Mouse (Mus musculus): ENCODE data around the gene Osbpl9. TPM values are rescaled to one million over a fixed set of nuclear protein-coding genes. Genes with fewer than 3 reads are reported as not detected.

Osbpl9 gene
- polyA plus RNA-seq, 1 experiment from 2014 or later = 54.7 TPM

DNA sequence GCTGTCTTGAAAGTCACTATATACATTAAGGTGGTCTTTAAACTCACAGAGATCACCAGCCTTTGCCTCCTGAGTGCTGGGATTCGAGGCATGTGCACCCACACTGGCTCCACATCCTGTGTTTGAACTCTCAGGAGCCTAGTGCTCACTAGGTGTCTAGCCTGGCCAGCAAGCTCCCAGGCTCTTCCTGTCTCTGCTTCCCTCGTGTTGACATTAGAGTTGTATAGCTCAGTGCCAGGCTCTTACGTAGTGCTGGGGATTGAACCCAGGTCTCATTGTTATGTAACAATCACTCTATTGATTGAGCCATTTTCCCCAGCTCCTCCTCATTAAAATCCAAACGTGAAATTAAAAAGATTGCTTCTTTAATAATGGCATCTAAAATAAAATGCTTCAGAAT is 182.8 kb downstream of the Osbpl9 start:
- Histone ChIP-seq H3K27ac (replicated peaks; ENCODE audit: low read depth, low read length) (no peak overlapping the region), H3K4me2 (ENCODE audit: low read depth, low read length) (no peak overlapping the region), H3K9me3 (ENCODE audit: control insufficient read depth, low read length) (no peaks in the 10 kb centered on the region), H3K9ac (ENCODE audit: low read depth, low read length) (no peak overlapping the region), H3K36me3 (ENCODE audit: control insufficient read depth, insufficient read depth, low read length) (peaks cover 56% of the 10 kb centered on the region), H3K4me1 (ENCODE audit: control insufficient read depth, insufficient read depth, low read length) (no peaks in the 10 kb centered on the region), H3K4me3 (ENCODE audit: low read depth, low read length) (no peak overlapping the region), H3K27me3 (replicated peaks; ENCODE audit: control insufficient read depth, insufficient read depth, low read length) (no peaks in the 10 kb centered on the region)
- DNase-seq (ENCODE audit: low spot score) (no peak), ATAC-seq (ENCODE audit: low read depth) (no peak)
- WGBS = 79% methylated on average over 4 of the region's 4 CpGs

DNA sequence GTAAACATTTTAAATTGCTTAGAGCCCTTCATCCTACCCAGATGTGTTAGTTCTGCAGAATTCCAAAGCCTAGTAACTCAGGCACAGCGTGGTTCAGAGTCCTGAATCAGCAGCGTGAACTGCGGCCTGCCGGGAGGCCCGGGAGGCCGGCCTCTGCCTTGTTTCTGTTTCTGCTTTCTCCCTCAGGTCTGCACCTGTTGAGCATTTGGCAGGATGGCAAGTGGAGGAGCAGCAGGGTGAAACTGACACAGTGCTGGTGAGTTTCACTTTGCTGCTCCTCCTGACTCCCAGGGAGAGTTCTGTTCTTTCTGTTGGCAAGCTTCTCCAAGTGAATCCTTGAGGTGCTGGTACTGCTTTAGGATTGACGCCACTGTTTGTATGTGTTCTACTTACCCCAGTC is 184.6 kb downstream of the Osbpl9 start:
- no peak; the same call in 1 of the 2 replicates for ATAC-seq (ENCODE audit: low read depth)
- WGBS = 53% methylated on average over 7 of the region's 7 CpGs
- H3K4me2 ChIP-seq (ENCODE audit: low read depth, low read length) = no peak overlapping the region
- no peaks in the 10 kb centered on the region for H3K9me3 ChIP-seq (ENCODE audit: control insufficient read depth, low read length)
- H3K27me3 ChIP-seq (replicated peaks; ENCODE audit: control insufficient read depth, insufficient read depth, low read length) = no peaks in the 10 kb centered on the region
- H3K4me3 ChIP-seq (ENCODE audit: low read depth, low read length) = no peak overlapping the region
- H3K9ac ChIP-seq (ENCODE audit: low read depth, low read length) = no peak overlapping the region
- peaks cover 48% of the 10 kb centered on the region for H3K36me3 ChIP-seq (ENCODE audit: control insufficient read depth, insufficient read depth, low read length)
- H3K27ac ChIP-seq (replicated peaks; ENCODE audit: low read depth, low read length) = no peak overlapping the region
- DNase-seq (ENCODE audit: low spot score) = peak; percentile 18
- no peaks in the 10 kb centered on the region for H3K4me1 ChIP-seq (ENCODE audit: control insufficient read depth, insufficient read depth, low read length)

DNA sequence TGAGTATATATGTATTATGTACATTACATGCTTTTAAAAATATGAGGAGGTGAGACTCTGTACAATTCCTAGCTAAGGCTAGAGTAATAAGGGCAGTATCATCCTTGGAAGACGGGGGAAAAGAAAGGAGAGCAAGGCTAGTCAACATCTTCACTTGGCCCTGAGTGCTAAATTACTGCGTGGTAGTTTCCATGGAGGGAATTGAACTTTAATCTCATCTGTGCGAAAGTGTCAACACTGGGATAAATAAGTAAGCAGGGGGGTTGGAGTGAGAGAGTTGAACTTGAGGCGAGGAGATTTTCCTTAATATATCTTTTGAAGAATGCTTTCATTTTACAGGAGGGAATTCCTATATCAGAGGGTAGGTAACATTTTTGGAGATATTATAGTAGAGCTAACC is 188.0 kb downstream of the Osbpl9 start:
- WGBS = 94% methylated on average over 4 of the region's 4 CpGs
- peaks cover 26% of the 10 kb centered on the region for H3K36me3 ChIP-seq (ENCODE audit: control insufficient read depth, insufficient read depth, low read length)

More for the DNA sequence above, 188.0 kb downstream of the Osbpl9 start:
- no peak overlapping the region for H3K4me3 ChIP-seq (ENCODE audit: low read depth, low read length)
- no peak for ATAC-seq (ENCODE audit: low read depth)
- no peak overlapping the region for H3K9ac ChIP-seq (ENCODE audit: low read depth, low read length)
- no peak overlapping the region for H3K27ac ChIP-seq (replicated peaks; ENCODE audit: low read depth, low read length)
- no peaks in the 10 kb centered on the region for H3K4me1 ChIP-seq (ENCODE audit: control insufficient read depth, insufficient read depth, low read length)
- no peaks in the 10 kb centered on the region for H3K9me3 ChIP-seq (ENCODE audit: control insufficient read depth, low read length)
- no peak for DNase-seq (ENCODE audit: low spot score)
- no peaks in the 10 kb centered on the region for H3K27me3 ChIP-seq (replicated peaks; ENCODE audit: control insufficient read depth, insufficient read depth, low read length)
- H3K4me2 ChIP-seq (ENCODE audit: low read depth, low read length) = no peak overlapping the region

MicroRNA genes within 50 kb of the gene (microRNA counts, 519-probe panel; counts per million panel counts)
- microRNA mmu-miR-761 = 2,344 counts per million, percentile 41 among the panel's probes with 10 or more counts

Small RNAs within 50 kb of the gene (microRNA-seq; reads per million reads assigned to microRNA genes)
- gene Mir761 (ENCODE audit: borderline number of aligned reads) = not detected

Other genes with a start within 250 kb of the Osbpl9 start
- 54.3 and 58.1 TPM in 2 replicates for gene Nrd1, start 201.6 kb downstream of the Osbpl9 start, polyA plus RNA-seq (2014; fragmentation: Nextera tagmentation; extraction: Ambion mirVana)
- gene Calr4, start 32.2 kb upstream of the Osbpl9 start, polyA plus RNA-seq (2014; fragmentation: Nextera tagmentation; extraction: Ambion mirVana) = 0.24 and 0.37 TPM in 2 replicates
- gene Eps15, start 78.0 kb upstream of the Osbpl9 start, polyA plus RNA-seq (2014; fragmentation: Nextera tagmentation; extraction: Ambion mirVana) = 40.9 and 45.3 TPM in 2 replicates
- 4.0 and 4.2 TPM in 2 replicates for gene Ttc39a, start 204.4 kb upstream of the Osbpl9 start, polyA plus RNA-seq (2014; fragmentation: Nextera tagmentation; extraction: Ambion mirVana)

Data from embryonic facial prominence, embryonic 14.5 days (tissue).